Mouse (Mus musculus) small intestine, adult 2 months (tissue): ENCODE data around the gene Anp32e.
"Not testable (repeated sequence)": the region's sequence is repeated elsewhere in the genome, so short reads cannot be mapped to it uniquely, and the experiment has no call there.

Source experiments
- CTCF ChIP-seq: fragments of 200-500 bp; IDR thresholded peaks from 2 replicates; pipeline ENCODE4 v1.5.1; 2012; ENCODE audit warnings: low read depth, mild to moderate bottlenecking, control low read depth, inconsistent platforms, low read length, moderate library complexity, mixed read lengths; ENCODE audit not compliant: insufficient replicate concordance, insufficient read length; ENCODE audit errors: extremely low read depth
- POLR2A ChIP-seq: fragments of 200-500 bp; IDR thresholded peaks from 2 replicates; pipeline ENCODE4 v1.6.1; 2012; ENCODE audit warnings: low read depth, mild to moderate bottlenecking, control low read depth, inconsistent platforms, low read length, moderate library complexity

GRCm38 (mm10) chr3:95951566-95951965 is 22.5 kb downstream of the Anp32e start:
- not testable (repeated sequence) for TF ChIP-seq POLR2A, CTCF
